Mouse (Mus musculus) layer of hippocampus, postnatal 36 days (tissue): ENCODE results near the gene Ssc5d. TPM values are rescaled to one million over a fixed set of nuclear protein-coding genes. Genes with fewer than 3 reads are reported as not detected.
A peak's percentile ranks its signal among the peaks of the same experiment; 100 is the strongest.

ENCODE experiments used
- DNase-seq, 2 experiments: peaks; one replicate each; pipeline ENCODE4 v3.0.0; 2022
- total RNA-seq, 2 experiments: library from RNA; stranded (reverse); gene quantifications; 2 replicates each; pipeline ENCODE4 v1.2.3; 2021

The Ssc5d gene
- total RNA-seq, 2 experiments from 2014 or later = 2.9 to 3.8 TPM

DNA sequence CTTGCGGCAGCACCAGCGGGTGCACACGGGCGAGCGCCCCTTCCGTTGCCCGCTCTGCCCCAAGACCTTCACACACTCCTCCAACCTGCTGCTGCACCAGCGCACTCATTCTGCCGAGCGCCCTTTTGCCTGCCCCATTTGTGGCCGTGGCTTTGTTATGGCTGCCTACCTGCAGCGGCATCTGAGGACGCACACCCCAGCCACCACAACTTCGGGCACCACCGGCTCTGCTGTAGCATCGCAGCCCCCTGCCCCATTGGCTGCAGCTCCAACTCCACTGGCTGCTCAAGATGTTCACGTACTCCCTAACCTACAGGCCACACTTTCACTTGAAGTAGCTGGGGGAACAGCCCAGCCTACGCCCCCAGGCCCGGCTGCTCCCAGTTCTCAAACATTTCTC is 5.1 kb upstream of the Ssc5d start:
- DNase-seq = no peak

DNA sequence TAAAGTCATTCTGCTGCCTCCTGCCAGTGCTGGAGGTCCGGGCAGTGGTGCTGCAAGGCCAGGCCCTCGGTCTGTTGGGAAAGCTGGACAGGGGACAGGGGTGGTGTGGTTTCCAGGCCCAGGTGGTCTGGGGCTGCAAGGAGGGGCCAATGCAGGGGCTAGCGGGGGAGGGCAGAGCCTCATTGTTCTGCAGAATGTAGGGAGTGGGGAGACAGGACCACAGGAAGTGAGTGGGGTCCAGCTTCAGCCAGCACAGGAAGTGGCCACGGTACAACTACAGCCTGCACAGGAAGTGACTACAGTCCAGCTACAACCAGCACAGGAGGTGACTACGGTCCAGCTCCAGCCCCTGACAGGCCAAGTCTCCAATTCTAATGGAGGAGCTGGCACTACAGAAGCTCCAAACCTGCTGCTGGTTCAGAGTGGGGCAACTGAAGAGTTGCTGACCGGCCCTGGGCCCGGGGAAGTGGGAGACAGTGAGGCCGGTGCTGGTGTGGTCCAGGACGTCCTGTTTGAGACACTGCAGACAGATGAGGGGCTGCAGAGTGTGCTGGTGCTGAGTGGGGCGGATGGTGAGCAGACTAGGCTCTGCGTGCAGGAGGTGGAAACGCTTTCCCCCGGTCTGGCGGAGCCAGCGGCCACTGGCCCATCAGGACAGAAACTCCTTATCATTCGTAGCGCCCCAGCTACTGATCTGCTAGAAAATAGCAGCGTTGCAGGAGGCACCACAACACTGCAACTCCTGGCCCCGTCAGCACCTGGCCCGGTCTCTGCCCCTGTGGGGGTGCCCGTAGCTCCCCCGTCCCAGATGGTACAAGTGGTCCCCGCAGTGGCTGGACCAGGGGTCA is 4.4 kb upstream of the Ssc5d start:
- no peak for DNase-seq

DNA sequence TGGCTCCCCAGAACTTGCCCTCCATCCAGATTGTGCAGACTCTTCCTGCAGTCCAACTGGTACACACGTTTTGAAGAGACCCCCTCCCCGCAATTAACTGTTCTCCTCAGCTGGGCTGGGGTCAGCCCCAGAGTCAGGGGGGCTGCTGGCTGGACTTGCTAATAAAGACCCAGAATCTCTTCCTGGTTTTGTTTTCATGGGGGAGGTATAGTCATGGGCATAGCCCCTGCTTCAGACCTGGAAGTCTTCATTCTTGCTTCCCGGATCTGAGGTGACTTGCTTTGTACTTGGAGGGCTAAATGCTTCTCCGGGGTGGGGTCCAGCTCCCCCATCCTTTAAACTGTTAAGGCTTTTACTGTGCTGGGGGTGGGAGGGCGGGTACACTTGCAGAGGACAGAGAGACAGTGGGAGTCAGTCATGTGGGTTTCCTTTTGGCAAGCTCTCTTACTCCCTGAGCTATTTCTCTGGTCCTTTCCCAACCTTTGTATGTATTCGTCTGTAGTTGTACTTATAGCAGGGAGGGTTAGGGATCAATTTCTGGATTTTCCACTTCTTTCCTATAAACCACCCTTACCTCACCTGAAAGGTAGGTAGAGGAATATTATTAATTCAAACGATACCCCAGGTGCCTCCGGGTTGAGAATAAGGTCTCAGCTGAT is 3.6 kb upstream of the Ssc5d start, which contains the start of gene Nat14:
TSS of gene Nat14 (plus strand) at position 205 of the 659 bp plus-strand sequence.
- no peak for DNase-seq

DNA sequence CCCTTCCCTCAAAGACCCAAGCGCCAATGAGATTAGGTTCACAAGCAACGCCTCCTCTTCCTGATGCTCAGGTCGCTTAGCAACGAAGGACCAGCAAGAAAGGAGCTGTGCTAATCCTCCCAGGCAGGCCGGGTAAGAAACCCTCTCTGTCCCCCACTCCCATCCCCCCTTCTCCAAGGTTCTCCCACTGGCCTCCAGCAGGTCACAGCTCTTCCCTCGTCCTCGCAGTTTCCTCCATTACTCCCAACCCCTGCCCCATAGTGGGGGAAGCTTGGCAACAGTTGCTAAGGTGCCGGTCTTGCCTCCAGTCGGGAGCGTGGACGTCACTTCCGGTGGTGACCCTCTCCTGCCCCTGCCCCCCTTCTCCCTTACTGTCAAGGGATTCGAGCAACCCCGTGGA is 3.1 kb upstream of the Ssc5d start:
- peak; percentile 86 to 89 for DNase-seq

DNA sequence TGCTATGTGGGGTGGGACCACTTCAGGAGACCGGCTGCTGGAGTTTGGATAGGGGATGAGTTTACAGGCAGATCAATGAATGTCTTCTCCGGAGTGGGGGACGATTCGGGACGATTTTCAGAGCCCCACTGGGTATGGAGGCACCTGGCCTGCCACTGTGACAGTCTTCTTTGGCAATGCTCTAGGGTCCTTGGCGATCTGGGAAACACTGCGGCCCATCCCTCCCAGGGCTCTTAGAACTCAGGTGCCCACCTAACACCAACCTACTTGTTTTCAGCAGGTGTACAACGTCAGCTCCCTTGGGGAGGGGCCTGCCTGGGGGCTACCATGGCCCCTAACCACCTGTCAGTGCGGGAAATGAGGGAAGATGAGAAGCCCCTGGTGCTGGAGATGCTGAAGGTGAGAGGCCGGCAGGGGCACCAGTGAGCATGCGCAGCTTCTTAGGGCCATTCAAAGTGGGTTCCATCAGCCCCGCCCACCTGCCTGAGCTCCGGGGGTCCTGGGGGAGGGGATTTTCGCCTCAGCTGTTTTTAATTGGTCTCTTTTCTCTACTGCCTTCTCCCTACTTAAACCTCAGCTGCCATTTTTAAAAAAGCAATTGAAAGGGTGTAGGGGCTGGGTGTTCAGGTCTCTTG is 2.5 kb upstream of the Ssc5d start:
- DNase-seq = peak; percentile 78 to 80

DNA sequence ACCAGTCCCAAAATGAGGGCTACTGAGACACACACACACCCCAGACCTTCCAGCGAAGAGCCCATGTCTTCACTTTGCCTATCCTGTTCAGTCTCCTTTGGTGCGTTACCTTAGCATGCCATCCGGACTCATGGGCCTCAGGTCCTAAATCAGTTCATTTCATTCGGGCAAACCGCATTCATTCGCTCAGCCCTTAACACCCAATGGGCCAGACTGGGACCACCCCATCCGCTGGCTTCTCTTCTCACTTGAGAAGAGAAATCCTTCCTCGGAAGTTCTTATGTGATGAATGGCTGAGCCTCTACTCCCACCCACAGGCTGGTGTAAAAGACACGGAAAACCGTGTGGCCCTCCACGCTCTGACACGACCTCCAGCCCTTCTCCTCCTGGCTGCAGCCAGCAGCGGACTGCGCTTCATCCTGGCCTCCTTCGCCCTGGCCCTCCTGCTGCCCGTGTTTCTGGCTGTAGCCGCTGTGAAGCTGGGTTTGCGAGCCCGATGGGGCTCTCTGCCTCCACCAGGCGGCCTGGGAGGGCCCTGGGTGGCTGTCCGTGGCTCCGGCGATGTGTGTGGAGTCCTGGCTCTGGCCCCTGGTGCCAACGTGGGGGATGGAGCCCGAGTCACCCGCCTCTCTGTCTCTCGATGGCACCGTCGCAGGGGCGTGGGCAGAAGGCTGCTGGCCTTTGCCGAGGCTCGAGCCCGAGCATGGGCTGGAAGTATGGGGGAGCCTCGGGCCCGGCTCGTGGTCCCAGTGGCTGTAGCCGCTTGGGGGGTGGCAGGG is 1.8 kb upstream of the Ssc5d start:
- peak; percentile 65 to 66 for DNase-seq

DNA sequence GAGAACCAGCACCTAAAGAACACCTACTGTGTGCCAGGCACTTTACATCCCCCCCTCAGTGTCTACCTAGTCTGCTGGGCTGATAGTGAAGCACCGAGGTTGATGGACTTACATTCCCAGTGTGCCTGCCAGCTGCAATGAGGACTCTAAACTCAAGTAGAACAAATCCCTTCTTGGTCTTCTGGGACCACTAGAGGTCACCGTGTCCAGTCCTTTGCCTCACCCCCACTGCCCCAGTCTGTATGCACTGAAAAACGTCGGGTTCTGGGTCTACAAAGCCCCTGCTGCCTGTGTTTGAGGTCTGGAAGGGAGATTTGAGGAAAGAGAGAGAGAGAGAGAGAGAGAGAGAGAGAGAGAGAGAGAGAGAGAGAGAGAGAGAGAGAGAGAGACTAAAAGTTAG is 1.1 kb upstream of the Ssc5d start:
- no peak for DNase-seq

DNA sequence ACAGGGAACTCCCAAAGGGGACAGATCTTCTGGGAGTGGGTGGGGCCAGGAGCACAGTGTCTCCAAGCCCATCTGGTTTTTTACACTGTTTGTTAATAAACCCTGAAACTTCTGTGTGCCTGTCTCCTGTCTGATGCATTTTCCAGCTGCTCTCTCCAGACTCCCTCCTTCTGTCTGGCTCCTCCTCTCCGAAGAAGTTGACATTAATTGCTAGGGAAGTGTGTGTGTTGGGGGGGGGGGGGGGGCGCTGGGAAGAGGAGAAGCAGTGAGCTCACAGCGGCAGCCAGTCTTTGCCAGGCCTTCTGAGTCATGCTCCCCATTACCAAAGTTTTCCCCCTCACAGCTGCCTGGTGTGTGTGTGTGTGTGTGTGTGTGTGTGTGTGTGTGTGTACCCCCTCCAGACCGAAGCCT is 689 bp upstream of the Ssc5d start:
- DNase-seq = no peak

DNA sequence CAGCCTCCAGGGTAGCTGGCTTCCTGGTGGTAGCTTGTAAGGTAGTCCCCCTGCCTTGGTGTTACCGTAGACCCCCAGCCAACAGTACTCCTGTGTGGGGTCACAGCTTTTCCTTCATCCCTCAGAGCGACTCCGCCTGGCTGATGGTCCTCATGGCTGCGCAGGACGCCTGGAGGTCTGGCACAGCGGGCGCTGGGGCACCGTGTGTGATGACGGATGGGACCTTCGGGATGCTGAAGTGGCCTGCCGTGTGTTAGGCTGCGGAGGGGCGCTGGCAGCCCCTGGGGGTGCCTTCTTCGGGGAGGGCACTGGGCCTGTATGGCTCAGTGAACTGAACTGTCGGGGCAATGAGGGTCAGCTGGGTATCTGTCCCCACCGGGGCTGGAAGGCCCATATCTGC is 1.3 kb downstream of the Ssc5d start:
- DNase-seq = no peak

DNA sequence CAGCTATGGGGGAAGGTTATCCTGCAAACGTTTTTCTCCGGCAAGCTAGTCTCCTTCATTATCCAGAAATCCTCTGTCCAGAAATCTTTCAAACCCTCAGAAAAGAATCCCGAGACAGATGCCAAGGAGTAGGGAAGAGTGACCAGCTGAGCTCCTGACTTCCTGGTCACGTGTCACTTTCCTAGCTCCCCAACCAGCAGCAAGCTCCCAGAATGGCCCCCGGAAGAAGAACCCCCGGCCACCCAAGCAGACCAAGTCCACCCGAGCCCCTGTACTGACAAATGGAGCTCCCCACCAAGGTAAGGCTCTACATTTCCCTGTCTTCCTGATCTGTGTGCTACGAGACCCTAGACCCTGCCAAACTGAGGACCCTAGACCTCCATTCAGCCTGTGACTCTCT is 2.1 kb downstream of the Ssc5d start:
- no peak for DNase-seq

DNA sequence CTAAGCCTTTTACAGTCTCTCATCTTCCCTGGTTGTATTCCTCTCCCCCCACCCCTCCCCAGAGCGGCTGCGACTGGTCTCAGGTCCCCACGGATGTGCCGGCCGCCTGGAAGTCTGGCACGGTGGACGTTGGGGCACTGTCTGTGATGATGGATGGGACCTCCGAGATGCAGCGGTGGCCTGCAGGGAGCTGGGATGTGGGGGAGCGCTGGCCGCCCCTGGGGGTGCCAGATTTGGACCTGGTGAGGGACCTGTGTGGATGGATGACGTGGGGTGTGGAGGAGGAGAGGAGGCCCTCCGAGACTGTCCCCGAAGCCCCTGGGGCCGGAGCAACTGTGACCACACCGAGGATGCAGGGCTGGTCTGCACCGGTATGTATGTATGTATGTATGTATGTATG is 2.7 kb downstream of the Ssc5d start:
- no peak for DNase-seq

DNA sequence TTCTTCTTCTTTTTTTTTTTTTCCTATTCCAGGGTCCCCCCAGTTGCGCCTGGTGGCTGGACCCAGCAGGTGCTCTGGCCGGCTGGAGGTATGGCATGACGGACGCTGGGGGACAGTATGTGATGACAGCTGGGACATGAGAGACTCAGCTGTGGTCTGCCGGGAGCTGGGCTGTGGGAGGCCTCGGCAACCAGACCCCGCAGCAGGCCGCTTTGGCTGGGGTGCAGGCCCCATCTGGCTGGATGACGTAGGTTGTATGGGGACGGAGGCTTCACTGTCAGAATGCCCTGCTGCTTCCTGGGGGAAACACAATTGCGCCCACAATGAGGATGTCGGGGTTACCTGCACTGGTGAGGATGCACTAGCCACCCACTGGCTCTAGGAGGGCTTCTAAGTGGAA is 7.5 kb downstream of the Ssc5d start:
- no peak for DNase-seq

DNA sequence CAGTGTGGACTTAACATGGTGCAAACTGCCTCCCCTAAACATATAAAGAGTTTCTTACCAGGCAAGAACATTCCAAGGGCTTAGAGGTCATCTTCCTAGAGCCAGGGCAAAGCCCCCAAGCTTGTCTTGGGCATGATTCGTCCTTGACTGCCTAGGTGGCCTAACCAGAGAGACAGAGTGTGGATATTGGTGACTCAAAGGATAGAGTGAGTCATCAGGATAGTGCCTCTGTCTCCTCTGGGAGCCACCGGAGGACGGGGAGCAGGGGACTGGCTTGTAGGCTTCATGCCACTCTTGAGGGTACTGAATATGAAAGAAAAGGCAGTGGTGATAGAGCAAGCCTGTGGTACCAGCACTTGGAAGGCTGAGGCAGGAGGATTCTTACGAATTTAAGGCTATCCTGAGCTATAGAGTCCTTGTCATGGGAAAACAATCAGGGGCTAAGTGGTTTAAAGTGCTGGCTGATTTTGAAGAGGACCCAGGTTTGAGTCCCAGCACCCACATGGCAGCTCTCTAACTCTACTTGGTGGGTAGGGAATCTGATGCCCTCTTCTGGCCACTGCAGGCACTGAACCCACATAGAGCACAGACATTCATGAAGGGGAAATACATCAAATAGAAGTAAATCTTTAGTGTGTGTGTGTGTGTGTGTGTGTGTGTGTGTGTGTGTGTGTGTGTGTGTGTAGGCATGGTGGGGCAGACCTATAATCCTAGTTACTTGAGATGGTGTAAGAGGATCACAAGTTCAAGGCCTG is 8.8 kb downstream of the Ssc5d start:
- no peak for DNase-seq

DNA sequence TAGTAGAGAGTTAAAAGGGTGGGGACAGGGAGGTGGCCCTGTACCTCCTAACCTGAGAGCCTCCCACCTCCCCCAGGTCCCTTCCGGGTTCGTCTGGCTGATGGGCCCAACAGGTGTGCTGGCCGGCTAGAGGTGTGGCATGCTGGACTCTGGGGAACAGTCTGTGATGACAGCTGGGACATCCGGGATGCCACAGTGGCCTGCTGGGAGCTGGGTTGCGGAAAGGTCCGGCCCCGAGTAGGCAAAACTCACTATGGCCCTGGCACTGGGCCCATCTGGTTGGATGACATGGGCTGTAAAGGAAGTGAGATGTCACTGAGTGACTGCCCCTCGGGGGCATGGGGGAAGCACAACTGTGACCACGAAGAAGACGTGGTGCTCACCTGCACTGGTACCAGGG is 11.2 kb downstream of the Ssc5d start:
- no peak for DNase-seq

DNA sequence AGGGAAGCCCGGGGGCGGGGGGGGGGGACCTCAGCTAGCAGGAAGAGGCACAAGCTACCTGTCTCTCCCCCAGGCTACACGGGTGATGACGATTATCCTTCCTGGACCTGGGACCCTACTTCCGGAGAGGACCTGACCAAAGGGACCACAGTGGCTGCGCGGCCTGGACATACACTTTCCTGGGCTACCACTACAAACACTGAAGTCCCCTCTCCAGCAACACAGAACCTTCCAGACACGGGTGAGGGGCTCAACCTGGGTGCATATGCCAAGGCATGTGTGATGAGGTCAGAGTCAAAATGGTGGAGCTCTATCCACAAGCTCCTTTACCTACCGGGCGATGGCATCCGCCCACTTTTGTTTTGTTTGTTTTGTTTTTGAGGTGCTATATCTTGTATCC is 11.8 kb downstream of the Ssc5d start:
- DNase-seq = no peak

DNA sequence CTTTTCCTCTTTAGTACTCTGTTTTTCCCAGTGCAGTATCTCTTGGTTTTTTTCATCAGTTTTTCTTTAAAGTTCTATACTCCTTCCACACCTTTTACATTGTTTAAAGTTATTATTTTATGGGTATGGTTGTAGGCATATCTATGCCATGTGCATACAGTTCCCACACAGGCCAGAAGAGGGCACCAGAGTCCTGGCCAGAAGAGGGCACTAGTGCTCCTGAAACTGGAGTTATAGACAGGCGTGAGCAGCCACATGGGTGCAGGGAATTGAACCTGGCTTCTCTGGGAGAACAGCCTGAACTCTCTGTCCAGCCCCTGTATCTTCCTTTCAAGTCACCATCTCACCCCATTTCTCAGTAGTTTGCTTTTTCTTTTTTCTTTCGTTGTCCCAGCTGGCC is 12.9 kb downstream of the Ssc5d start:
- DNase-seq = no peak

DNA sequence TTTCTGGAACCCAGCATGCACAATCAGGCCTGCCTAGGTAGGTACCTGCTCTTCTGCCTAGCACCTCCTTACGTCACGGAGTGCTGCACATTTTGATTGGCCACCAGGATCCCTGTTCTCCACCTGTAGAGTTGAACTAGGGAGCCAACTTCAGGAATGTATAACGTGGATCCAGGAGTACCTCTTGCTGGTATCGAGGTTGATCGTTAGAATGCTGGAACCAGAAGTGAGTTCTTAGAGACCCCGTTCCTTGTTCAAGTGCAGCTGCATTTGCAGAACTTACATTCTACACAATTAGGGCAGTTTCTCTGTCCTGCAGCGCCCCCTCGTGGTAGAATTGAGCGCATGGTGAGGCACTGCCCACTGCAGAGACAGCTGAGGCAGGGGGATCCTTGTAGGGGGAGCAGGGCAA is 14.5 kb downstream of the Ssc5d start:
- DNase-seq = peak; percentile 71 to 73

DNA sequence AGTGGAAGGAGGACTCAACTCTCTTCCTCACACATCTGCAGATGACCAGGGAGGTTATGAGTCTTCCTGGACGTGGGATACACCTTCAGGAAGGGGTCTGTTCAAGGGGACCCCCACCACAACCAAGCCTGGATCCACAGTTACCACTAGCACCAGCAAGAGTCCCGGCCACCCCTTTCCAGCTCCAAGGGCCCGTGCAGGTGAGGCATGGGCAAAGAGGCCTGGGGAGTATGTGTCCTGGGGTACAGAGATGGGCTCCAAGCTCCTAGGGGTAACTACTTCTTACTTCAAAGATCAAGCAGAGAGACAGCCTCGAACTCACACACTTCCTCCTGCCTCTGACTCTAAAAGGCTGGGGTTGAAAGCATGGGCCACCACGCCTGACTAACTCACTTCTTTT is 17.1 kb downstream of the Ssc5d start:
- no peak for DNase-seq

DNA sequence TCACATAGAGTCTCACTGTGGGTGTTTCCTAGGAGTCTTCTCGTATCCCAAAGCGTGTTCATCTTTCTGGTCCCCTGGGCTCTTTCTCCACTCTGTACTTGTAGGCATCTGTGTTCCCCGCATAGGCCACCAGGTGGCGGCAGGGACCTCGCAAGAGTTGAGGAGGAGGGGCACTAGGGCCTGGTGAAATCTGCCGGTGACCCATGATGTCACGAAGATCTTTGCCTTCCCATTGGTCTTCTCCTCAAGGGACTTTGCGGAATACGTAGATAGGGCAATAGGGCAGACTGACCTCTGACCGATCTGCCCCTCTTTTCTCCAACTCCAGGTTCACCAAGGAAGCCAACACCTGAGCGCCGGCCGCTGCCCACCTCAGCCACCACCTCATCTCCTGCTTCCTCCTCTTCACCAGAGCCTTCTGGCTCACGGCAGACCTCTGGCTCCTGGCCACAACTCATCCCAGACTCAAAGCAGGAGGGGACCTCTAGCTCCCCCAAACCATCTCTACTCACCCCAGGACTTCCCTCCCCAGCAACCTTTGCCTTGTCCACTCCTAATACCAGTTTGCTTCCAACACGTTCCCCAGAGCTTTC is 17.7 kb downstream of the Ssc5d start:
- DNase-seq = peak; percentile 90 to 91

DNA sequence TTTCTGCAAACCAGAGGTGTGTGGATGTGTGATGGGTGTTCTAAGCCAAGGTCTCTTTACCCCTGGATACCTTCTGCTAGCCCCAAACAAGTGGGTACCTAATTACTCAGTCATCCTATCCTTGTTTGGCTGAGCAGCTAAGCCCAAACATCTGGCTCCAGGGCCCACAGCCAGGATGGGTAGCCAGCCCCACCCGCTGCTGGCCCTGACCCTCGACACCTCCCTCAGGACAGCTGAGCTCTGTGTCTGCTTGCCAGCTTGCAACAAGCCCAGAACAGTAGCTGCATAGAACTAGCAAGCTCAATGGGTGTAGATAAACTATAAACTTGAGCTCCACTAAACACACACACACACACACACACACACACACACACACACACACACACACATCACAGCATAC is 22.3 kb downstream of the Ssc5d start:
- no peak for DNase-seq

DNA sequence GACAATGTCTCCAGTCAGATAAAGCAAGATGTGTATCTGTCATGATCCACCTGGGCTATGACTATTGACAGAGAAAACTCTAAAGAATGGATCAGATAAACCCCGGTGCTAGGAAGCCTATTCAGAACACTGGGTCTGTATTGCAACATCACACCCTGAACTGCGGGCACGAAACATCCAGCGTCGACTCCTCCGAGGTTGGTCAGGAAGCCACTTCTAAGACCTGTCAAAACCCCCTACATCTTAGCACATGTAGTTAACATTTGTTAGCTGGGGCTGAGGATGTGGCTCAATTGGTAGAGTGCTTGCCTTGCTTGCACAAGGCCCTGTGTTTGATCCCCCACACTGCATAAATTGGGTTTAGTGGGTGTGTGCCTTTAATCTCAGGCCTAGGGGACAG is 22.8 kb downstream of the Ssc5d start:
- DNase-seq = no peak
